Mouse (Mus musculus) left cerebral cortex, postnatal 14 days (tissue): ENCODE results near the gene Btbd35f22. TPM values are rescaled to one million over a fixed set of nuclear protein-coding genes. Genes with fewer than 3 reads are reported as not detected.
"Not testable (repeated sequence)": the region's sequence is repeated elsewhere in the genome, so short reads cannot be mapped to it uniquely, and the experiment has no call there.

Source experiments
- DNase-seq, 2 experiments: peaks; one replicate each; pipeline ENCODE4 v3.0.0; 2021 to 2022; ENCODE audit warnings: low spot score in 2 of 2, mixed read lengths in 1 of 2
- intact Hi-C: fragments of 180-260 bp; cut with DNase I; formaldehyde crosslinking; loops from one replicate; pipeline ENCODE4 v1.15.1; 2025
- long read RNA-seq, 2 experiments: library from polyadenylated mRNA; stranded (forward); transcript quantifications; one replicate each; pipeline ENCODE4 v2.0.0; 2021
- total RNA-seq, 2 experiments: library from RNA; stranded (reverse); gene quantifications; 2 replicates each; pipeline ENCODE4 v1.2.3; 2021

The Btbd35f22 gene
- total RNA-seq: not detected
- long read RNA-seq, experiment 1: 0 reads
- long read RNA-seq, experiment 2: 0 reads

DNA sequence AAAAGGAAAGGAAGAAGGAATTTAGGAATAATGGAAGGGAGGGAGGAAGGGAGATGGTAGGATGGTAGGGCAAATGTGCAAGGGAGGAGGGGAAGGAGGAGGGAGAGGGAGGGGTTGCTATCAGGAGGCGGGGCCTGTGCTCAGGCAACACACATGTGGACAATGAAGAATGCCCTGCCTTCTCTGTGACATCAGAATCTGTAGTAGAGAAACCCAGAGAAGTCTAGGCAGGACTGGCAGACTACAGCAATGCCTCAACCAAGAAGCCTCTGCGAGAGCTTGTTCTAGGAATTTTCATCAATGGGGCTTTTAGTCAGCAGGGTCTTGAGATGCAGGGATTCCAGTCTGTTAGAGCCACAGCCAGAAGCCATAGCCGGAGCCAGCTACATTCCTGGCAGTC, at the start of gene Btbd35f22:
Btbd35f22 (plus strand) TSS at position 301 of the 400 bp plus-strand sequence.
- DNase-seq, intact Hi-C loops: not testable (repeated sequence)

Other genes with a start within 250 kb of the Btbd35f22 start
- gene Gm21637, start 85.8 kb upstream of the Btbd35f22 start, total RNA-seq: not detected
- not detected for gene Btbd35f2, start 230.6 kb downstream of the Btbd35f22 start, total RNA-seq